Mouse (Mus musculus) B cell, adult 62 days (primary cell): ENCODE results near the gene Cenpa. TPM values are rescaled to one million over a fixed set of nuclear protein-coding genes. Genes with fewer than 3 reads are reported as not detected.

ENCODE experiments used
- total RNA-seq: library from RNA; stranded (reverse); gene quantifications from 4 replicates; pipeline ENCODE4 v1.2.4, GENCODE M21; 2023

The Cenpa gene
- 251 to 324 TPM (median 306 TPM) in 4 replicates for total RNA-seq

DNA sequence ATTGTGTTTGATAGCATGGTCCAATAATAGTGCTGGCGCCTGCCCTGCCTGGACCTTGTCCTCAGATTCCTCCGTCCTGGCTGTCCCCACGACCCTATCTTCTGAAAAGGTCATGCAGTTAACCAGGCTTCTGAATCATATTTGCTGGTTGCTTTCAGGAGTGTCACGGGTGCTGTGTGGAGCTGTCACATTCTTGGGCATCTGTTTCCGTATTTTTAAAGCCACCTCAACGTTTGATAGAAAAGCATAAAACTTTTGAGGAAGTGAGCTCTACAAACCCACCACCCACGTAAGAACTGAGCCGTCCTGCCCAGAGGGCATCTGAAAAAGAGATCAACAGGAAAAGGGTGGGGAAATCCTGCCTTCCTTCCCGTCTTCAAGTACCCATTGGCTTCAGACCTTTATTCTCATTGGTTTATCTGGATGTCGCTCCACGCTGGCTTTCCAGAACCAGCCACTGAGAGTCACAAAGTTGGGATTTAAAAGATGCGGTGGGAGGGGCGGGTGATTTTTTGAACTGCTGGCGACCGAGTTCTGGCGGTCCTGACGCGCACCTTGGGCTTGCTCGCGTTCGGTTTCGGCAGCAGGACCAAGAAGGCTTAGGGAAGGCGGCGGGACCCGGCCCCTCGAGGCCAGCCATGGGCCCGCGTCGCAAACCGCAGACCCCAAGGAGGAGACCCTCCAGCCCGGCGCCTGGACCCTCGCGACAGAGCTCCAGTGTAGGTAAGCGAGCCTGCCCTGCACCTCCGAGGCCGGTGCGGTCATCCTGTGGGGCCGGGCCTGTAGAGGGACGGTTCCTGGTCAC is at the start of gene Cenpa:
TSS of gene Cenpa (plus strand) at position 387 of the 805 bp plus-strand sequence.

DNA sequence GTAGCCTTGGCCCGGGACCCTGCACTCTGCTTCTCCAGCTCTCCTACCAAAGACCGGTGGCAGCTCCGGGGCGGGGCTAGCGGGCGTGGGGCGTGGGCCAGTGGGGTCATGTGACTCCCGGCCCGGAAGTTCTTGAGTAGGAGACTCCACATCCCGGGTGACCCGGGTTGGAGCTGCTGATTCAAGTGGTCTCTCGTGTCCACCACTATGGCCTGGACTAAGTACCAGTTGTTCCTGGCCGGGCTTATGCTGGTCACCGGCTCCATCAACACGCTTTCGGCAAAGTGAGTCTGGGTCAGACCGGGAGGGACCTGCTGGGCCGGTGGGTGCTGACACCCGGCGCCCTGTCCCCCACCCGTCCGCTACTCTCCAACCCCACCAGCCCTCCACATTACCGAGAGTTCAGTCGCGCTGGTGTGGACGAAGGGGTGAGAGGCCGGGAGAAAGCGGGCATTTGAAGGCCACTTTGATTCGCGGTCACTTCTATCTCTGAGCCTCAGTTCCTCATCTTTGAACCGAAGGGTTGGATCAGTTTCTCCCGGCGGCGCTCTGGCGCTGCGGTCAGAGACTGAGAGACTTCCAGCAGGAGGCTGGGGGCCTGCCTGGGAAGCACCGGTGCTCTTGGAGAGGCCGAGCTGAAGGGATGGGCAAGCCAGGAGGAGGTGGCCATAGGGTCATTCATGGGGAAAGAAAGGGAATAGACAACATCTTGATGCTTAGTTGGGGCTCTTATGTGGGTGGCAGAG is 18.6 kb upstream of the Cenpa start, which contains the start of gene Slc35f6:
TSS of gene Slc35f6 (plus strand) at position 119 of the 746 bp plus-strand sequence.

DNA sequence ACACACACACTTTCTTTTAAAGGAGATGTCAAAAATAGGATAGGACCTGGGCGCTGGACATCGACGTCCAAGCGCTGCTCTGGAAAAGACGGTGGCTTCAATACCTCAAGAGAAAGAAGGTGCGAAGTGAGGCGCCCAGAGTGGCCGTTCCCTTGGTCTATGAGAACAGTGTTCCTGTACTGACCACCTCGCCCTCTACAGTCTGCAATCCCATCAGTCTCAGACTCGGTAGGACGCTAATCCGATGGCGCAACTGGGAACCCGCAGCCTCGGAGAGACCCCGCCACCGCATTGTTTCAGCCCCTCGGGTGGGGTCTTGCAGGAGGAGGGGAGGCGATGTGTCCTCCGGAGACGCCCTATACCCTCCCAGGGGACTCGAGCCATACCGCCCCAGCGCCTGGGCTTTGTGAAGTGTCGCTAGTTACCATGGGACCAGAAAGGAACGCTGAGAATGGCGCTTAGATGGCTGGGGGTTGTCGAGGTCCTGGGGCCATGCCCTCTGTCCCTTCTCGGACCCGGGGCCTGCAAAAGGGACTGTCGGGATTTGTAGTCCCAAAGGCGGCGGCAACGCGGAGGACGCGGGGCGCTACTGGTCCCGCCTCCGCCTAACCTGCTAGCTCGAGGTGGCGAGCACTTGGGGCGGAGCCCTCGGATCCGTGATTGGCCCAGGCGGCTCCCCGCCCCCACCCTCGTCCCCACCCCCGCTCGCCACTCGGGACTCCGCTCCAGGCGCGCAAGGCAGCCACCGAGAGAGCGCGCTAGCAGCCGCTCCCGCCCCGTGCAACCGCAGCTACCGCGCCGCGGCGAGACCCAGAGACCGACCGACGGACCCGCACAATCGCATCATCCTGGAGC is 44.8 kb downstream of the Cenpa start, which contains the start of gene Dpysl5:
TSS of gene Dpysl5 (plus strand) at position 418 of the 855 bp plus-strand sequence.

Other genes with a start within 250 kb of the Cenpa start
- gene Otof, start 204.8 kb upstream of the Cenpa start, total RNA-seq, result not detected in 4 replicates
- not detected in 4 replicates for gene 1700001C02Rik, start 200.7 kb upstream of the Cenpa start, total RNA-seq
- not detected in 4 replicates for gene Cib4, start 120.9 kb upstream of the Cenpa start, total RNA-seq
- 0.72 to 1.2 TPM (median 0.93 TPM) in 4 replicates for gene Kcnk3, start 78.6 kb upstream of the Cenpa start, total RNA-seq
- 51.1 to 61.6 TPM (median 57.7 TPM) in 4 replicates for gene Slc35f6, start 18.8 kb upstream of the Cenpa start, total RNA-seq
- not detected in 4 replicates for gene Dpysl5, start 44.8 kb downstream of the Cenpa start, total RNA-seq
- 7.0 to 11.0 TPM (median 10.1 TPM) in 4 replicates for gene Mapre3, start 147.9 kb downstream of the Cenpa start, total RNA-seq
- 39.0 to 46.1 TPM (median 42.0 TPM) in 4 replicates for gene Tmem214, start 201.2 kb downstream of the Cenpa start, total RNA-seq
- gene Agbl5, start 221.9 kb downstream of the Cenpa start, total RNA-seq, result 16.2 to 22.5 TPM (median 17.8 TPM) in 4 replicates
- 162 to 189 TPM (median 174 TPM) in 4 replicates for gene Ost4, start 241.0 kb downstream of the Cenpa start, total RNA-seq
- 0.72 to 1.4 TPM (median 1.0 TPM) in 4 replicates for gene Emilin1, start 246.6 kb downstream of the Cenpa start, total RNA-seq